Mouse (Mus musculus) gastrocnemius, postnatal 10 days (tissue): ENCODE results near the gene Fam198a. TPM values are rescaled to one million over a fixed set of nuclear protein-coding genes. Genes with fewer than 3 reads are reported as not detected.

Experiments used
- DNase-seq: peaks from one replicate; pipeline ENCODE4 v3.0.0; 2021; ENCODE audit warnings: mixed read lengths
- total RNA-seq, 2 experiments: library from RNA; stranded (reverse); gene quantifications; 2 replicates each; pipeline ENCODE4 v1.2.3; 2021

Gene Fam198a
- total RNA-seq, 2 experiments from 2014 or later: 6.4 to 7.8 TPM

GRCm38 (mm10) chr9:122022776-122023175 is 72.0 kb downstream of the Fam198a start:
- DNase-seq: peak; percentile 51

GRCm38 (mm10) chr9:122023873-122024272 is 73.1 kb downstream of the Fam198a start:
- no peak for DNase-seq

GRCm38 (mm10) chr9:122024419-122024818 is 73.6 kb downstream of the Fam198a start:
- no peak for DNase-seq

GRCm38 (mm10) chr9:122025855-122026590 is 75.2 kb downstream of the Fam198a start:
- DNase-seq: no peak

- DNase-seq: peak; percentile 47
Measured at GRCm38 (mm10) chr9:122027081-122027913, 76.5 kb downstream of the Fam198a start.

GRCm38 (mm10) chr9:122027914-122028745 is 77.3 kb downstream of the Fam198a start:
- peak; percentile 33 for DNase-seq

GRCm38 (mm10) chr9:122029765-122030164 is 79.0 kb downstream of the Fam198a start:
- no peak for DNase-seq

Other genes starting within 250 kb of the Fam198a start
- 1 to 10 TPM; 4.7 to 5.5 TPM for gene Sec22c, start 245.5 kb upstream of the Fam198a start, total RNA-seq
- 10 to 100 TPM; 80.2 to 85.8 TPM for gene Ss18l2, start 240.7 kb upstream of the Fam198a start, total RNA-seq
- gene Nktr, start 231.8 kb upstream of the Fam198a start, total RNA-seq: 10 to 100 TPM; 36.5 to 57.9 TPM
- 10 to 100 TPM; 72.2 to 76.5 TPM for gene Zfp651, start 191.7 kb upstream of the Fam198a start, total RNA-seq
- gene Klhl40, start 173.4 kb upstream of the Fam198a start, total RNA-seq: 100 to 1,000 TPM; 113 to 118 TPM
- gene Hhatl, start 158.5 kb upstream of the Fam198a start, total RNA-seq: 100 to 1,000 TPM; 256 to 285 TPM
- gene Ccdc13, start 111.5 kb upstream of the Fam198a start, total RNA-seq: under 1 TPM; 0.79 to 0.85 TPM
- gene Higd1a, start 92.6 kb upstream of the Fam198a start, total RNA-seq: 10 to 100 TPM; 75.4 to 98.1 TPM
- 1 to 10 TPM; 1.6 to 2.2 TPM for gene Ackr2, start 52.6 kb upstream of the Fam198a start, total RNA-seq
- gene Cyp8b1, start 34.7 kb upstream of the Fam198a start, total RNA-seq: not detected
- gene Pomgnt2, start 46.1 kb downstream of the Fam198a start, total RNA-seq: 1 to 10 TPM; 6.5 to 7.0 TPM
- 10 to 100 TPM; 54.8 to 73.5 TPM for gene Snrk, start 166.3 kb downstream of the Fam198a start, total RNA-seq